17 mouse cellular contexts compared by ENCODE assay signal in genomic region chr11:49737625-49738024, GRCm38 (mm10). TPM values are rescaled to one million over a fixed set of nuclear protein-coding genes. Genes with fewer than 3 reads are reported as not detected.
A peak's percentile ranks its signal among the peaks of the same experiment; 100 is the strongest.
DNase-seq lines count a peak whose midpoint lies in the region; ATAC-seq and TF ChIP-seq lines count a peak whose summit lies in the region.
"Had no signal": no experiment of that assay in that cellular context is flagged by ENCODE, and none has a peak within 500 bp of the region (broad histone marks: within the 10 kb centered on the region; RNA-seq: fewer than 3 reads in every experiment).

No protein-coding gene starts in this region.

- no peak overlapping the region for H3K4me2 ChIP-seq in kidney, embryonic 14.5 days (replicated peaks; ENCODE audit: low read depth, low read length)
- H3K4me2 ChIP-seq in lung, embryonic 16.5 days (ENCODE audit: low read depth, low read length) = no peak overlapping the region
- H3K4me2 ChIP-seq: embryonic facial prominence, embryonic 15.5 days; forebrain, embryonic 12.5 days; limb, embryonic 13.5 days; midbrain, embryonic 12.5 days had no signal

- DNase-seq in kidney, adult 2 months = peak; percentile 55
- no peak for DNase-seq in lung, adult 2 months
- peak; percentile 34 for DNase-seq in fibroblast of lung, adult 2 months (ENCODE audit: low read depth)
- DNase-seq in retina, embryonic 14.5 days (ENCODE audit: low spot score) = peak; percentile 47
- DNase-seq in layer of hippocampus, adult 18-20 months (ENCODE audit: low spot score in 2 of 2) = no peak
- DNase-seq: cerebellum, adult 11 months; heart, adult 11 months; liver, postnatal 0 days; thymus, postnatal 36 days had no signal

- H3K9ac ChIP-seq in kidney, embryonic 14.5 days (ENCODE audit: low read depth, low read length) = no peak overlapping the region
- H3K9ac ChIP-seq in lung, embryonic 16.5 days (ENCODE audit: low read length) = no peak overlapping the region
- H3K9ac ChIP-seq: embryonic facial prominence, embryonic 15.5 days; forebrain, embryonic 12.5 days; limb, embryonic 13.5 days; liver, postnatal 0 days; midbrain, embryonic 12.5 days had no signal

- 33% methylated on average over 1 of the region's 1 CpGs for WGBS in kidney, adult 2 months
- WGBS in kidney, embryonic 14.5 days = 57% methylated on average over 1 of the region's 1 CpGs
- WGBS in lung, embryonic 16.5 days = 19% methylated on average over 1 of the region's 1 CpGs
- WGBS in lung, adult 2 months = 26% methylated on average over 1 of the region's 1 CpGs

- no peak overlapping the region for H3K4me3 ChIP-seq in kidney, adult 2 months (ENCODE audit: insufficient read depth, low read depth, low read length)
- no peak overlapping the region for H3K4me3 ChIP-seq in kidney, embryonic 14.5 days (ENCODE audit: low read length)
- H3K4me3 ChIP-seq in lung, embryonic 16.5 days (ENCODE audit: low read length) = no peak overlapping the region
- H3K4me3 ChIP-seq in lung, adult 2 months (replicated peaks; ENCODE audit: extremely low read depth, low read depth, low read length) = no peak overlapping the region
- H3K4me3 ChIP-seq: embryonic facial prominence, embryonic 15.5 days; forebrain, embryonic 12.5 days; left cerebral cortex, adult 2 months; limb, embryonic 13.5 days; midbrain, embryonic 12.5 days had no signal

- peak overlapping the region; percentile 57; the same call in 1 of the 2 replicates for H3K27ac ChIP-seq in kidney, adult 2 months (ENCODE audit: insufficient read depth, low read depth, low read length)
- no peak overlapping the region for H3K27ac ChIP-seq in kidney, embryonic 14.5 days (ENCODE audit: low read depth, low read length)
- no peak overlapping the region for H3K27ac ChIP-seq in lung, embryonic 16.5 days (ENCODE audit: low read length)
- H3K27ac ChIP-seq: embryonic facial prominence, embryonic 15.5 days; left cerebral cortex, adult 2 months; limb, embryonic 13.5 days had no signal

- no peaks in the 10 kb centered on the region for H3K36me3 ChIP-seq in kidney, adult 2 months (ENCODE audit: control insufficient read depth, insufficient read depth, low read length)
- no peaks in the 10 kb centered on the region for H3K36me3 ChIP-seq in kidney, embryonic 14.5 days (ENCODE audit: control insufficient read depth, insufficient read depth, low read length)
- H3K36me3 ChIP-seq in lung, embryonic 16.5 days (ENCODE audit: control insufficient read depth, insufficient read depth, low read length) = no peaks in the 10 kb centered on the region
- H3K36me3 ChIP-seq: embryonic facial prominence, embryonic 15.5 days; forebrain, embryonic 12.5 days; limb, embryonic 13.5 days; midbrain, embryonic 12.5 days had no signal

- no peak for ATAC-seq in kidney, embryonic 14.5 days (ENCODE audit: low FRiP score, low TSS enrichment)
- peak; percentile 59; the same call in 1 of the 2 replicates for ATAC-seq in lung, embryonic 16.5 days (ENCODE audit: low read depth)
- ATAC-seq: hindbrain, embryonic 16.5 days; liver, postnatal 0 days had no signal

- H3K9me3 ChIP-seq in kidney, embryonic 14.5 days (ENCODE audit: control insufficient read depth, low read length) = no peaks in the 10 kb centered on the region
- no peaks in the 10 kb centered on the region for H3K9me3 ChIP-seq in lung, embryonic 16.5 days (ENCODE audit: control insufficient read depth, low read length)
- H3K9me3 ChIP-seq: embryonic facial prominence, embryonic 15.5 days; forebrain, embryonic 12.5 days; limb, embryonic 13.5 days; midbrain, embryonic 12.5 days had no signal

- TF ChIP-seq CTCF in kidney, adult 2 months (conservative IDR thresholded peaks at IDR 0.05; ENCODE audit: insufficient read depth, insufficient read length, low read depth, low read length) = no peak
- no peak for TF ChIP-seq CTCF in lung, adult 2 months (IDR thresholded peaks at IDR 0.05; ENCODE audit: insufficient read depth, low read length)

- no peak for TF ChIP-seq POLR2A in kidney, adult 2 months (IDR thresholded peaks at IDR 0.05; ENCODE audit: low read depth, low read length)
- no peak for TF ChIP-seq POLR2A in lung, adult 2 months (IDR thresholded peaks at IDR 0.05; ENCODE audit: borderline replicate concordance, extremely low read depth, low read depth, low read length)

- H3K27me3 ChIP-seq in kidney, adult 2 months (replicated peaks; ENCODE audit: control insufficient read depth, insufficient read depth, low read length) = no peaks in the 10 kb centered on the region
- H3K27me3 ChIP-seq in kidney, embryonic 14.5 days (ENCODE audit: control insufficient read depth, insufficient read depth, low read length) = no peaks in the 10 kb centered on the region
- no peaks in the 10 kb centered on the region for H3K27me3 ChIP-seq in lung, embryonic 16.5 days (ENCODE audit: control insufficient read depth, insufficient read depth, low read depth, low read length)
- H3K27me3 ChIP-seq: embryonic facial prominence, embryonic 15.5 days; forebrain, embryonic 12.5 days; limb, embryonic 13.5 days had no signal

- no peaks in the 10 kb centered on the region for H3K4me1 ChIP-seq in kidney, adult 2 months (ENCODE audit: control insufficient read depth, insufficient read depth, low read length)
- no peaks in the 10 kb centered on the region for H3K4me1 ChIP-seq in kidney, embryonic 14.5 days (ENCODE audit: control insufficient read depth, insufficient read depth, low read length)
- H3K4me1 ChIP-seq in lung, embryonic 16.5 days (replicated peaks; ENCODE audit: control insufficient read depth, insufficient read depth, low read length) = peaks cover 6% of the 10 kb centered on the region; the same call in 1 of the 2 replicates
- H3K4me1 ChIP-seq in lung, adult 2 months (ENCODE audit: control insufficient read depth, insufficient read depth, low read length) = no peaks in the 10 kb centered on the region
- H3K4me1 ChIP-seq: embryonic facial prominence, embryonic 15.5 days had no signal

RNA-seq across cellular contexts. Expression of gene Cnot6, which starts 25.1 kb away (rescaled TPM):
- polyA plus RNA-seq in kidney, adult 2 months (2012; rRNA removed) = 10.5 and 14.1 TPM in 2 replicates
- polyA plus RNA-seq in kidney, embryonic 14.5 days (2014; fragmentation: Nextera tagmentation; extraction: Ambion mirVana) = 75.3 and 77.4 TPM in 2 replicates
- polyA plus RNA-seq in lung, embryonic 16.5 days (2015; fragmentation: Nextera tagmentation; extraction: Ambion mirVana) = 54.2 and 57.1 TPM in 2 replicates
- 9.5 and 15.3 TPM in 2 replicates for polyA plus RNA-seq in lung, adult 2 months (2012; rRNA removed)
- total RNA-seq in layer of hippocampus, adult 18-20 months (2021) = 10 to 100 TPM; 48.3 to 48.8 TPM

RNA-seq across cellular contexts. Expression of gene Gfpt2, which starts 56.4 kb away (rescaled TPM):
- 7.1 and 7.9 TPM in 2 replicates for polyA plus RNA-seq in kidney, adult 2 months (2012; rRNA removed)
- polyA plus RNA-seq in kidney, embryonic 14.5 days (2014; fragmentation: Nextera tagmentation; extraction: Ambion mirVana) = 8.1 and 12.6 TPM in 2 replicates
- 9.7 and 11.8 TPM in 2 replicates for polyA plus RNA-seq in lung, embryonic 16.5 days (2015; fragmentation: Nextera tagmentation; extraction: Ambion mirVana)
- polyA plus RNA-seq in lung, adult 2 months (2012; rRNA removed) = 7.0 and 8.8 TPM in 2 replicates
- total RNA-seq in layer of hippocampus, adult 18-20 months (2021) = 1 to 10 TPM; 4.2 to 4.6 TPM

Comparison
In these comparisons a context has a peak if more than half of its experiments do, and no peak if none do; other contexts are left out.
1. DNase-seq: peak in kidney, adult 2 months (single experiment), fibroblast of lung, adult 2 months (single experiment) and retina, embryonic 14.5 days (single experiment); none in lung, adult 2 months (single experiment) and layer of hippocampus, adult 18-20 months (0 of 2).